Mouse (Mus musculus) lung, adult 2 months (tissue): ENCODE data around the gene Ptpn13.

Experiments
- CTCF ChIP-seq: fragments of 200-500 bp; IDR thresholded peaks from 2 replicates; pipeline ENCODE4 v1.5.1; 2011; ENCODE audit warnings: mild to moderate bottlenecking, low read length, control low read depth; ENCODE audit not compliant: insufficient read depth
- POLR2A ChIP-seq: fragments of 200-500 bp; IDR thresholded peaks from 2 replicates; pipeline ENCODE4 v1.6.1; 2011; ENCODE audit warnings: low read depth, mild to moderate bottlenecking, control low read depth, low read length, borderline replicate concordance; ENCODE audit errors: extremely low read depth

DNA sequence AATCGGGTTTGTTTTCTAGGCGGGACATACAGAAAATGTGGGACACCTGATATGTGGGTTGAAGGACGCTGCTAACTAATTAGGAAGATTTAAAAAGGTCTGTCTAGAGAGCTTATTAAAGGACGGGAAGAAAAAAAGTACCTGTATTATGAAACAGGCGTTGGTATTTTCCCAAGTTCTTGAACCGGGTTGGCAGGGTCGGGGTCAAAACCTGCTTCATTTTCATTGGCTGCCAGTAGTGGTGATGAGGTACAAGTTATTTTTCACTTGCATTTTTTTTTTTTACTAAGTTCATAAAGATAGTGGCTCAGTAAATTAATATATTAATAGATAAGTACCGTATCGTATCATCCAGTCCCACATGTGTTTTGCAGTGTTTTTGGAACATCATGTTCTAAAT is 1.3 kb downstream of the Ptpn13 start:
- TF ChIP-seq CTCF, result no peak
- TF ChIP-seq POLR2A, result no peak
